Mouse (Mus musculus) lung, postnatal 0 days (tissue): ENCODE data around the gene Olfr243. TPM values are rescaled to one million over a fixed set of nuclear protein-coding genes. Genes with fewer than 3 reads are reported as not detected.
"Not testable (repeated sequence)": the region's sequence is repeated elsewhere in the genome, so short reads cannot be mapped to it uniquely, and the experiment has no call there.

Experiments used
- ATAC-seq: fragments of 200-750 bp; cut with Nextera tagmentation; 2 replicates; pipeline ENCODE4 v1.8.0; 2017; ENCODE audit warnings: moderate library complexity
- DNase-seq: peaks from one replicate; pipeline ENCODE4 v3.0.0-alpha.2; 2016; ENCODE audit warnings: low spot score
- H3K27ac ChIP-seq: fragments of 300-500 bp; sonication (generic); 2 replicates; pipeline ENCODE4 v1.5.1; 2014; ENCODE audit warnings: antibody characterized with exemption, mild to moderate bottlenecking, low read length, mixed read lengths
- H3K27me3 ChIP-seq: fragments of 300-500 bp; sonication (generic); replicated peaks from 2 replicates; pipeline ENCODE4 v1.6.1; 2014; ENCODE audit warnings: low read length, mixed read lengths; ENCODE audit not compliant: insufficient read depth
- H3K36me3 ChIP-seq: fragments of 300-500 bp; sonication (generic); 2 replicates; pipeline ENCODE4 v1.6.1; 2014; ENCODE audit warnings: low read length, mixed read lengths; ENCODE audit not compliant: insufficient read depth
- H3K4me1 ChIP-seq: fragments of 300-500 bp; sonication (generic); 2 replicates; pipeline ENCODE4 v1.6.1; 2014; ENCODE audit warnings: antibody characterized with exemption, low read depth, low read length, mixed read lengths; ENCODE audit not compliant: insufficient read depth
- H3K4me2 ChIP-seq: fragments of 300-500 bp; sonication (generic); replicated peaks from 2 replicates; pipeline ENCODE4 v1.6.1; 2014; ENCODE audit warnings: low read depth, mild to moderate bottlenecking, low read length, moderate library complexity, mixed read lengths
- H3K4me3 ChIP-seq: fragments of 300-500 bp; sonication (generic); 2 replicates; pipeline ENCODE4 v1.5.1; 2014; ENCODE audit warnings: low read depth, low read length
- H3K9ac ChIP-seq: fragments of 300-500 bp; sonication (generic); replicated peaks from 2 replicates; pipeline ENCODE4 v1.6.1; 2014; ENCODE audit warnings: low read depth, mild to moderate bottlenecking
- H3K9me3 ChIP-seq: fragments of 300-500 bp; sonication (generic); 2 replicates; pipeline ENCODE4 v1.6.1; 2016; ENCODE audit warnings: low read length, mixed read lengths
- CTCF ChIP-seq: IDR thresholded peaks from 2 replicates; pipeline ENCODE4 v1.5.1; 2016; ENCODE audit warnings: antibody characterized with exemption, mild to moderate bottlenecking
- EP300 ChIP-seq: IDR thresholded peaks from 2 replicates; pipeline ENCODE4 v1.6.1; 2016; ENCODE audit warnings: antibody characterized with exemption, mild to moderate bottlenecking, control low read depth
- WGBS: fragments of 180-500 bp; shearing (Covaris S2); extraction: QIAGEN DNeasy Blood & Tissue Kit; methylation state at CpG from one replicate; pipeline ENCODE4 v1.1.7; 2014; 5-methylcytosine and 5-hydroxymethylcytosine counted together
- polyA plus RNA-seq: library from polyadenylated mRNA; unstranded; fragments of >200 nt; fragmentation: Nextera tagmentation; extraction: Ambion mirVana; gene quantifications from 2 replicates; pipeline ENCODE4 v1.2.1, GENCODE M21; 2015

Gene Olfr243
- polyA plus RNA-seq, 1 experiment from 2014 or later, result not detected

DNA sequence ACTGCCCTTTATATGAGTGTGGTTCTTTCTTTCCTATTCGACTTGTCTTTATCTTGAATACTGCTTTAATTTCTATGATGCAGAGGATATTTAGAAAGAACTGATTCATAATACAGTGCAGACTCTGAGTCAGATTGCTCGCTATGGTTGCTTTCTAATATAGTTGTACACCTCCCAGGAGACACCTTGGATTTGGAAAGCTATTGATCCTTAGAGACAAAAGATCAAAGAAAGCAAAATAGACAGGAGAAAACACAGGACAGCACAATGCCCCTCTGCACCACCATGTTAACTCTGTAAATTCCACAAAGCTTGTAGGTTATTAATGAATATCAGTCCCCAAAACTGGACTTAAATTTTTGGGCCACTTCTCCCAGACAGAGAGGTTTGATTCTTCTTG, 30.4 kb downstream of the Olfr243 start, which contains the start of gene Olfr629:
Olfr629 (minus strand) TSS at position 101 of the 400 bp plus-strand sequence.
- H3K4me3 ChIP-seq, result no peak within 1 kb of the TSS
- no peak for TF ChIP-seq EP300
- TF ChIP-seq CTCF, result no peak
- no peaks in the 10 kb centered on the region for H3K27me3 ChIP-seq
- H3K4me2 ChIP-seq, result no peak within 1 kb of the TSS
- H3K9me3 ChIP-seq, result no peaks in the 10 kb centered on the region
- H3K9ac ChIP-seq, result no peak within 1 kb of the TSS
- H3K4me1 ChIP-seq, result no peaks in the 10 kb centered on the region
- WGBS, result 70% methylated on average over 2 of the region's 2 CpGs
- H3K36me3 ChIP-seq, result no peaks in the 10 kb centered on the region
- no peak for ATAC-seq
- no peak within 1 kb of the TSS for H3K27ac ChIP-seq
- no peak for DNase-seq

DNA sequence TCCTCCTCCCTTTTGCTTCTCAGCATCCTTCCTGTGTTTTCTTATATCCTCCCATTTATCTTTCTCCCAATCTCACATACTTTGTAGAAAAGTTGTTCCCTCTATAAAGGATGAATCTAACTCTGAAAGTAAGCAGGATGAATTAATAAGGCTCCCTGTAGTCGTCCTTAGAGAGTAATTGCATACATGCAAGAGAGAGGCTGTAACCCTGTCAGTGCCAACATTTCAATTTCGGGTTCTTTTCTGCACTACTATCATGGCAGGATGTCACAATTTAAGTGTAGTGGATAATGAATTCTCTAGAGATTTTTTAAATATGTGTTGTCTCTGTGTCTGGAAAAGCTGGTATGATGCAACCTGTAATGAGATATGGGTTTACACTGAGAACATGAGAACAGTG, 42.8 kb downstream of the Olfr243 start, which contains the start of gene Olfr630:
Olfr630 (minus strand) TSS at position 101 of the 400 bp plus-strand sequence.
- Histone ChIP-seq H3K4me1 (no peaks in the 10 kb centered on the region), H3K4me2 (no peak within 1 kb of the TSS), H3K36me3 (no peaks in the 10 kb centered on the region), H3K9me3 (no peaks in the 10 kb centered on the region), H3K27me3 (no peaks in the 10 kb centered on the region), H3K27ac (no peak within 1 kb of the TSS), H3K4me3 (no peak within 1 kb of the TSS), H3K9ac (no peak within 1 kb of the TSS)
- TF ChIP-seq EP300, result no peak
- no peak for TF ChIP-seq CTCF
- 39% methylated on average over 2 of the region's 2 CpGs for WGBS
- ATAC-seq (no peak), DNase-seq (no peak)

GRCm38 (mm10) chr7:103762212-103762611, 47.7 kb downstream of the Olfr243 start:
- 61% methylated on average over 6 of the region's 6 CpGs for WGBS
- not testable (repeated sequence) for H3K4me2 ChIP-seq, H3K9me3 ChIP-seq, H3K27ac ChIP-seq, H3K27me3 ChIP-seq, H3K4me3 ChIP-seq, H3K4me1 ChIP-seq, ATAC-seq, H3K9ac ChIP-seq, DNase-seq, H3K36me3 ChIP-seq

GRCm38 (mm10) chr7:103767687-103768086, 53.2 kb downstream of the Olfr243 start:
- not testable (repeated sequence) for H3K27ac ChIP-seq, ATAC-seq, H3K4me2 ChIP-seq, H3K9me3 ChIP-seq, H3K36me3 ChIP-seq, DNase-seq, H3K9ac ChIP-seq, H3K4me3 ChIP-seq, H3K27me3 ChIP-seq, H3K4me1 ChIP-seq
- WGBS, result 84% methylated on average over 6 of the region's 6 CpGs

Other genes starting within 250 kb of the Olfr243 start
- not detected in 2 replicates for gene Olfr608, start 244.8 kb upstream of the Olfr243 start, polyA plus RNA-seq
- gene Olfr609, start 216.6 kb upstream of the Olfr243 start, polyA plus RNA-seq, result not detected in 2 replicates
- gene Olfr610, start 202.5 kb upstream of the Olfr243 start, polyA plus RNA-seq, result not detected in 2 replicates
- not detected in 2 replicates for gene Olfr611, start 193.8 kb upstream of the Olfr243 start, polyA plus RNA-seq
- not detected in 2 replicates for gene Olfr612, start 172.0 kb upstream of the Olfr243 start, polyA plus RNA-seq
- not detected in 2 replicates for gene Olfr613, start 166.6 kb upstream of the Olfr243 start, polyA plus RNA-seq
- gene Olfr615, start 158.6 kb upstream of the Olfr243 start, polyA plus RNA-seq, result not detected in 2 replicates
- gene Olfr616, start 145.5 kb upstream of the Olfr243 start, polyA plus RNA-seq, result not detected in 2 replicates
- not detected in 2 replicates for gene Olfr617, start 141.6 kb upstream of the Olfr243 start, polyA plus RNA-seq
- not detected in 2 replicates for gene Olfr618, start 124.6 kb upstream of the Olfr243 start, polyA plus RNA-seq
- gene Olfr619, start 114.1 kb upstream of the Olfr243 start, polyA plus RNA-seq, result not detected in 2 replicates
- gene Olfr620, start 102.1 kb upstream of the Olfr243 start, polyA plus RNA-seq, result not detected in 2 replicates
- gene Olfr622, start 72.0 kb upstream of the Olfr243 start, polyA plus RNA-seq, result not detected in 2 replicates
- gene Olfr623, start 51.0 kb upstream of the Olfr243 start, polyA plus RNA-seq, result not detected in 2 replicates
- 0.02 and 0.05 TPM in 2 replicates for gene Olfr624, start 43.5 kb upstream of the Olfr243 start, polyA plus RNA-seq
- not detected in 2 replicates for gene Olfr625-ps1, start 32.0 kb upstream of the Olfr243 start, polyA plus RNA-seq
- not detected in 2 replicates for gene Olfr628, start 15.7 kb downstream of the Olfr243 start, polyA plus RNA-seq
- not detected in 2 replicates for gene Olfr629, start 30.3 kb downstream of the Olfr243 start, polyA plus RNA-seq
- gene Olfr630, start 42.7 kb downstream of the Olfr243 start, polyA plus RNA-seq, result not detected in 2 replicates
- gene Olfr69, start 56.9 kb downstream of the Olfr243 start, polyA plus RNA-seq, result 0.05 TPM in 1 of 2 replicates, not detected in the other
- gene Olfr68, start 65.0 kb downstream of the Olfr243 start, polyA plus RNA-seq, result not detected in 2 replicates
- gene Olfr67, start 77.2 kb downstream of the Olfr243 start, polyA plus RNA-seq, result not detected in 2 replicates
- 4,793 and 5,487 TPM in 2 replicates for gene Hbb-bt, start 99.3 kb downstream of the Olfr243 start, polyA plus RNA-seq
- gene Hbb-bs, start 113.4 kb downstream of the Olfr243 start, polyA plus RNA-seq, result 19,829 and 23,579 TPM in 2 replicates
- not detected in 2 replicates for gene Hbb-bh2, start 125.8 kb downstream of the Olfr243 start, polyA plus RNA-seq
- gene Hbb-bh1, start 128.5 kb downstream of the Olfr243 start, polyA plus RNA-seq, result 0.27 TPM in 1 of 2 replicates, not detected in the other
- 11.4 and 11.9 TPM in 2 replicates for gene Hbb-y, start 138.5 kb downstream of the Olfr243 start, polyA plus RNA-seq
- not detected in 2 replicates for gene Olfr66, start 171.6 kb downstream of the Olfr243 start, polyA plus RNA-seq
- not detected in 2 replicates for gene Olfr64, start 179.8 kb downstream of the Olfr243 start, polyA plus RNA-seq
- 0.05 TPM in 1 of 2 replicates, not detected in the other for gene Olfr65, start 188.8 kb downstream of the Olfr243 start, polyA plus RNA-seq
- not detected in 2 replicates for gene Olfr631, start 214.2 kb downstream of the Olfr243 start, polyA plus RNA-seq
- gene Olfr632, start 219.7 kb downstream of the Olfr243 start, polyA plus RNA-seq, result not detected in 2 replicates
- gene Olfr633, start 229.8 kb downstream of the Olfr243 start, polyA plus RNA-seq, result not detected in 2 replicates